Mouse (Mus musculus) brain, embryonic 14.5 days (tissue): ENCODE results near the gene Ucp1.

ENCODE experiments used
- CTCF ChIP-seq: fragments of 200-500 bp; IDR thresholded peaks from 2 replicates; pipeline ENCODE4 v1.5.1; 2012; ENCODE audit warnings: inconsistent platforms, mild to moderate bottlenecking, moderate library complexity, borderline replicate concordance; ENCODE audit not compliant: insufficient read depth, insufficient read length; ENCODE audit errors: extremely low read depth
- POLR2A ChIP-seq: fragments of 200-500 bp; IDR thresholded peaks from 2 replicates; pipeline ENCODE4 v1.6.1; 2012; ENCODE audit warnings: mild to moderate bottlenecking, inconsistent platforms, borderline replicate concordance; ENCODE audit not compliant: poor library complexity, insufficient read depth, insufficient read length, severe bottlenecking; ENCODE audit errors: extremely low read depth

DNA sequence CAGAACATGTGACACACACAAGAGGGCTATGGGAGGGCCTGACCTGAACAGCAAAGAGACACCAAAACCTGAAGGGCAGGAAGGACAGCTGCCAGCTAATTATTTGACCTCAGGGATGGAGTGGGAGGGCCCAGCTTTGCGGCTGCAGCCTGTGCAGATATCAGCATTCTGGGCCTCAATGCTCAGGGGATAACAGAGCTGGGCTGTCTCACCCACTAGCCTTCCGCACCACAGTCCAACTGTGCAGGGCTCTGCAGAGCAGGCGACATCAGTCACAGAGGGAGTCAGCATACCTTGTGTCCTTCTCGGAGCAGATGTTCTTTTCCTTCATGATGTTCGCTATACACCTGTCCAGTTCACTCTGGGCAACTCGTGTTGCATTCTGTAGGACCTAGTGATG, 32.2 kb downstream of the Ucp1 start:
- no peak for TF ChIP-seq CTCF
- no peak for TF ChIP-seq POLR2A
